Mouse (Mus musculus) ES-Bruce4 (cell line): ENCODE measurements at regions not wholly inside any gene's neighbourhood (a gene's known extent, or its start where the extent isn't known, plus 50 kb on each side); places are given as distances from the start of the nearest gene placed in this dataset.

Experiments used
- H3K27ac ChIP-seq: 2 replicates; pipeline ENCODE4 v1.5.1; 2012; ENCODE audit warnings: low read length, inconsistent platforms; ENCODE audit not compliant: insufficient read depth
- H3K27me3 ChIP-seq: 2 replicates; pipeline ENCODE4 v1.6.1; 2012; ENCODE audit warnings: mild to moderate bottlenecking, low read length, inconsistent platforms; ENCODE audit not compliant: control insufficient read depth, poor library complexity, insufficient read depth, severe bottlenecking
- H3K36me3 ChIP-seq: 2 replicates; pipeline ENCODE4 v1.6.1; 2012; ENCODE audit warnings: inconsistent platforms, mild to moderate bottlenecking, low read length, moderate library complexity; ENCODE audit not compliant: control insufficient read depth, poor library complexity, insufficient read depth, severe bottlenecking
- H3K4me1 ChIP-seq: one replicate; pipeline ENCODE4 v1.8.1; 2011; ENCODE audit warnings: low read length; ENCODE audit not compliant: control insufficient read depth, insufficient read depth
- H3K4me3 ChIP-seq: 2 replicates; pipeline ENCODE4 v1.5.1; 2011; ENCODE audit warnings: low read depth, mild to moderate bottlenecking, low read length
- H3K9ac ChIP-seq: 2 replicates; pipeline ENCODE4 v1.6.1; 2012; ENCODE audit warnings: low read depth, mild to moderate bottlenecking, inconsistent platforms; ENCODE audit not compliant: poor library complexity, severe bottlenecking
- H3K9me3 ChIP-seq: replicated peaks from 2 replicates; pipeline ENCODE4 v1.6.1; 2012; ENCODE audit warnings: mild to moderate bottlenecking, low read length, inconsistent platforms; ENCODE audit not compliant: control insufficient read depth, poor library complexity, insufficient read depth, severe bottlenecking
- CTCF ChIP-seq: IDR thresholded peaks from one replicate; pipeline ENCODE4 v1.8.1; 2011; ENCODE audit warnings: low read depth, low read length
- EP300 ChIP-seq: IDR thresholded peaks from 2 replicates; pipeline ENCODE4 v1.6.1; 2011; ENCODE audit warnings: low read depth, low read length; ENCODE audit not compliant: insufficient read depth
- POLR2A ChIP-seq: IDR thresholded peaks from one replicate; pipeline ENCODE4 v1.8.1; 2011; ENCODE audit warnings: low read length; ENCODE audit not compliant: insufficient read depth

- Histone ChIP-seq H3K9ac (no peak overlapping the region), H3K4me1 (no peaks in the 10 kb centered on the region)
- no peak for TF ChIP-seq POLR2A
- no peak for TF ChIP-seq CTCF
- TF ChIP-seq EP300, result no peak
Measured at GRCm38 (mm10) chr2:178850320-178850719, 420.0 kb downstream of the Cdh26 start.

GRCm38 (mm10) chr2:178850769-178851168 lies 420.4 kb downstream of the Cdh26 start:
- TF ChIP-seq CTCF, result no peak
- no peak for TF ChIP-seq EP300
- no peak for TF ChIP-seq POLR2A
- Histone ChIP-seq H3K4me1 (no peaks in the 10 kb centered on the region), H3K27me3 (no peaks in the 10 kb centered on the region), H3K9ac (no peak overlapping the region), H3K36me3 (no peaks in the 10 kb centered on the region), H3K9me3 (no peaks in the 10 kb centered on the region), H3K27ac (no peak overlapping the region), H3K4me3 (no peak overlapping the region)

More at GRCm38 (mm10) chr2:178850320-178850719, 420.0 kb downstream of the Cdh26 start:
- Histone ChIP-seq H3K9me3 (no peaks in the 10 kb centered on the region), H3K4me3 (no peak overlapping the region), H3K36me3 (no peaks in the 10 kb centered on the region), H3K27me3 (no peaks in the 10 kb centered on the region), H3K27ac (no peak overlapping the region)

- no peak overlapping the region for H3K4me3 ChIP-seq
- TF ChIP-seq EP300 (no peak), POLR2A (no peak), CTCF (no peak)
- H3K36me3 ChIP-seq, result no peaks in the 10 kb centered on the region
- H3K27ac ChIP-seq, result no peak overlapping the region
- H3K9me3 ChIP-seq, result no peaks in the 10 kb centered on the region
- H3K4me1 ChIP-seq, result no peaks in the 10 kb centered on the region
- no peak overlapping the region for H3K9ac ChIP-seq
- no peaks in the 10 kb centered on the region for H3K27me3 ChIP-seq
Measured at GRCm38 (mm10) chr2:178854012-178854411, 423.7 kb downstream of the Cdh26 start.

GRCm38 (mm10) chr2:178854760-178855159 lies 424.4 kb downstream of the Cdh26 start:
- Histone ChIP-seq H3K4me3 (no peak overlapping the region), H3K36me3 (no peaks in the 10 kb centered on the region), H3K27ac (no peak overlapping the region), H3K9ac (no peak overlapping the region), H3K4me1 (no peaks in the 10 kb centered on the region), H3K9me3 (no peaks in the 10 kb centered on the region), H3K27me3 (no peaks in the 10 kb centered on the region)
- TF ChIP-seq CTCF (no peak), EP300 (no peak), POLR2A (no peak)

GRCm38 (mm10) chr2:178862620-178863019 lies 432.3 kb downstream of the Cdh26 start:
- no peaks in the 10 kb centered on the region for H3K36me3 ChIP-seq
- H3K4me1 ChIP-seq, result no peaks in the 10 kb centered on the region
- no peaks in the 10 kb centered on the region for H3K27me3 ChIP-seq
- no peak overlapping the region for H3K4me3 ChIP-seq
- H3K9me3 ChIP-seq, result no peaks in the 10 kb centered on the region
- TF ChIP-seq CTCF (no peak), POLR2A (no peak), EP300 (no peak)
- H3K9ac ChIP-seq, result no peak overlapping the region
- no peak overlapping the region for H3K27ac ChIP-seq

GRCm38 (mm10) chr2:178867086-178867485 lies 436.8 kb downstream of the Cdh26 start:
- Histone ChIP-seq H3K9ac (no peak overlapping the region), H3K27ac (no peak overlapping the region), H3K9me3 (no peaks in the 10 kb centered on the region), H3K27me3 (no peaks in the 10 kb centered on the region), H3K4me3 (no peak overlapping the region), H3K36me3 (no peaks in the 10 kb centered on the region), H3K4me1 (no peaks in the 10 kb centered on the region)
- TF ChIP-seq POLR2A, result no peak
- TF ChIP-seq EP300, result no peak
- TF ChIP-seq CTCF, result no peak

GRCm38 (mm10) chr2:178869160-178869559 lies 438.8 kb downstream of the Cdh26 start:
- Histone ChIP-seq H3K4me3 (no peak overlapping the region), H3K9ac (no peak overlapping the region), H3K27me3 (no peaks in the 10 kb centered on the region), H3K9me3 (no peaks in the 10 kb centered on the region), H3K36me3 (no peaks in the 10 kb centered on the region), H3K27ac (no peak overlapping the region), H3K4me1 (no peaks in the 10 kb centered on the region)
- TF ChIP-seq EP300 (no peak), POLR2A (no peak), CTCF (no peak)
